Mouse (Mus musculus): Measurements from ENCODE around the gene Cmss1. TPM values are rescaled to one million over a fixed set of nuclear protein-coding genes. Genes with fewer than 3 reads are reported as not detected.

Gene Cmss1
- polyA plus RNA-seq, 1 experiment from 2014 or later: 51.4 TPM

- no peaks in the 10 kb centered on the region for H3K27me3 ChIP-seq (ENCODE audit: insufficient read depth, low read length)
- no peak overlapping the region for H3K27ac ChIP-seq (ENCODE audit: low read length)
- no peak overlapping the region for H3K4me2 ChIP-seq (replicated peaks; ENCODE audit: low read depth, low read length)
- no peaks in the 10 kb centered on the region for H3K4me1 ChIP-seq (ENCODE audit: insufficient read depth, low read length)
- no peaks in the 10 kb centered on the region for H3K36me3 ChIP-seq (ENCODE audit: insufficient read depth, low read length)
- H3K9ac ChIP-seq (replicated peaks; ENCODE audit: low read length): no peak overlapping the region
- H3K4me3 ChIP-seq (ENCODE audit: low read length): no peak overlapping the region
- WGBS: 92% methylated on average over 5 of the region's 5 CpGs
- H3K9me3 ChIP-seq (ENCODE audit: low read length): no peaks in the 10 kb centered on the region
- no peak for ATAC-seq (ENCODE audit: low FRiP score, low TSS enrichment)
These were observed 315.0 kb downstream of the Cmss1 start for GRCm38 (mm10) chr16:57291696-57292095.

GRCm38 (mm10) chr16:57281417-57281816 is 325.2 kb downstream of the Cmss1 start:
- Histone ChIP-seq H3K36me3 (ENCODE audit: insufficient read depth, low read length) (no peaks in the 10 kb centered on the region), H3K27ac (ENCODE audit: low read length) (no peak overlapping the region), H3K4me2 (replicated peaks; ENCODE audit: low read depth, low read length) (no peak overlapping the region), H3K9ac (replicated peaks; ENCODE audit: low read length) (no peak overlapping the region), H3K4me1 (ENCODE audit: insufficient read depth, low read length) (no peaks in the 10 kb centered on the region), H3K9me3 (ENCODE audit: low read length) (no peaks in the 10 kb centered on the region), H3K4me3 (ENCODE audit: low read length) (no peak overlapping the region), H3K27me3 (ENCODE audit: insufficient read depth, low read length) (no peaks in the 10 kb centered on the region)
- ATAC-seq (ENCODE audit: low FRiP score, low TSS enrichment): no peak
- WGBS: 67% methylated on average over 8 of the region's 8 CpGs

- Histone ChIP-seq H3K4me3 (ENCODE audit: low read length) (no peak overlapping the region), H3K36me3 (ENCODE audit: insufficient read depth, low read length) (no peaks in the 10 kb centered on the region), H3K4me1 (ENCODE audit: insufficient read depth, low read length) (no peaks in the 10 kb centered on the region), H3K4me2 (replicated peaks; ENCODE audit: low read depth, low read length) (no peak overlapping the region), H3K9ac (replicated peaks; ENCODE audit: low read length) (no peak overlapping the region), H3K27ac (ENCODE audit: low read length) (no peak overlapping the region), H3K9me3 (ENCODE audit: low read length) (no peaks in the 10 kb centered on the region), H3K27me3 (ENCODE audit: insufficient read depth, low read length) (no peaks in the 10 kb centered on the region)
- no peak for ATAC-seq (ENCODE audit: low FRiP score, low TSS enrichment)
- WGBS: 83% methylated on average over 31 of the region's 31 CpGs
These were observed 326.1 kb downstream of the Cmss1 start for GRCm38 (mm10) chr16:57280221-57281217.

DNA sequence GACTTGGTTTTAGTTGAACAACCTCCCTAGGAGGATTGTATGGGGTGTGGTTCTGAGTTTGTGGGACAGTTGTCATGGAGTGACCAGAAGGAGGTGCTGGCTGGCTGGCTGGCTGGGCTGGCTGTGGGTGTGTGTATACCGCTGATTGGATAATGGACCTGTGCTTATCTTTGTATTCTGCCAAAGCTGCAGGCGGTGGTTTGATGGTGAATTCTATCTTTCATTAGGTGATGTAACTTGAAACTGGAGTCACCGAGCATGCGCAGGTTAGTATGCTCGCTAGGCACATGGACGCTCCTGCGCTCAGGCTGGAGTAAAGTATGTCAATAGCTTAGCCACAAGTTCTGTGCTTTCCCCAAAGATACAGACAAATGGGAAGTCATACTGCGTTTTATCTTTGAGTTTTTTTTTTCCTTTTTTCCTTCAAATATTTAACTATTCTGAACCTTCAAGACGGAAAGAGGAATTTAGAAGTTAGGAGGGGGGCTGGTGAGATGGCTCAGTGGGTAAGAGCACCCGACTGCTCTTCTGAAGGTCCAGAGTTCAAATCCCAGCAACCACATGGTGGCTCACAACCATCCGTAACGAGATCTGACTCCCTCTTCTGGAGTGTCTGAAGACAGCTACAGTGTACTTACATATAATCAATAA is 327.6 kb downstream of the Cmss1 start:
- Histone ChIP-seq H3K9ac (replicated peaks; ENCODE audit: low read length) (no peak overlapping the region), H3K27ac (ENCODE audit: low read length) (no peak overlapping the region), H3K9me3 (ENCODE audit: low read length) (no peaks in the 10 kb centered on the region), H3K27me3 (ENCODE audit: insufficient read depth, low read length) (no peaks in the 10 kb centered on the region), H3K4me2 (replicated peaks; ENCODE audit: low read depth, low read length) (no peak overlapping the region), H3K4me3 (ENCODE audit: low read length) (no peak overlapping the region), H3K4me1 (ENCODE audit: insufficient read depth, low read length) (no peaks in the 10 kb centered on the region), H3K36me3 (ENCODE audit: insufficient read depth, low read length) (no peaks in the 10 kb centered on the region)
- ATAC-seq (ENCODE audit: low FRiP score, low TSS enrichment): no peak
- WGBS: 86% methylated on average over 10 of the region's 12 CpGs

DNA sequence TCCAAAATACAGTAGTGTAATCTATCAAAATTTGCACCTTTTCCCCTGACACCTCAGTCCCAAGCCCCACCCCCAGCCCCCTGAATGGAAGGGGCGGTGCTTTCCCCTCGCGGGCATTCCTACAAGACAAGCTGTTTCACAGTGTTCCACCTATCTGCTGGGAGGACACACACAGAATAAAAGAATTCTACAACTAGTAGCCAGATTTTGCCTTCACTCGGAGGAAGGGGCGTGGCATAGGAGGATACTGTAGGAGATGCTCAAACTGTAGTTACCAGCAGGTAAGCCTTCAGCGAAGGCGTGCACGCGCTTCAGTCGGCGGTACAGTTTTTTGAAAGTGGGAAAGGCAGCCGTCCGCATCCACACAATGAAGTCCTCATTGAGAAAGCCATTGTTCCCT is 336.9 kb downstream of the Cmss1 start:
- Histone ChIP-seq H3K4me1 (ENCODE audit: insufficient read depth, low read length) (no peaks in the 10 kb centered on the region), H3K9ac (replicated peaks; ENCODE audit: low read length) (no peak overlapping the region), H3K36me3 (ENCODE audit: insufficient read depth, low read length) (no peaks in the 10 kb centered on the region), H3K27me3 (ENCODE audit: insufficient read depth, low read length) (no peaks in the 10 kb centered on the region), H3K27ac (ENCODE audit: low read length) (no peak overlapping the region), H3K4me3 (ENCODE audit: low read length) (no peak overlapping the region), H3K9me3 (ENCODE audit: low read length) (0 out of 2 replicates have a peak, but pooled peaks cover 5% of the 10 kb centered on the region), H3K4me2 (replicated peaks; ENCODE audit: low read depth, low read length) (no peak overlapping the region)
- no peak for ATAC-seq (ENCODE audit: low FRiP score, low TSS enrichment)
- WGBS: 92% methylated on average over 13 of the region's 13 CpGs

DNA sequence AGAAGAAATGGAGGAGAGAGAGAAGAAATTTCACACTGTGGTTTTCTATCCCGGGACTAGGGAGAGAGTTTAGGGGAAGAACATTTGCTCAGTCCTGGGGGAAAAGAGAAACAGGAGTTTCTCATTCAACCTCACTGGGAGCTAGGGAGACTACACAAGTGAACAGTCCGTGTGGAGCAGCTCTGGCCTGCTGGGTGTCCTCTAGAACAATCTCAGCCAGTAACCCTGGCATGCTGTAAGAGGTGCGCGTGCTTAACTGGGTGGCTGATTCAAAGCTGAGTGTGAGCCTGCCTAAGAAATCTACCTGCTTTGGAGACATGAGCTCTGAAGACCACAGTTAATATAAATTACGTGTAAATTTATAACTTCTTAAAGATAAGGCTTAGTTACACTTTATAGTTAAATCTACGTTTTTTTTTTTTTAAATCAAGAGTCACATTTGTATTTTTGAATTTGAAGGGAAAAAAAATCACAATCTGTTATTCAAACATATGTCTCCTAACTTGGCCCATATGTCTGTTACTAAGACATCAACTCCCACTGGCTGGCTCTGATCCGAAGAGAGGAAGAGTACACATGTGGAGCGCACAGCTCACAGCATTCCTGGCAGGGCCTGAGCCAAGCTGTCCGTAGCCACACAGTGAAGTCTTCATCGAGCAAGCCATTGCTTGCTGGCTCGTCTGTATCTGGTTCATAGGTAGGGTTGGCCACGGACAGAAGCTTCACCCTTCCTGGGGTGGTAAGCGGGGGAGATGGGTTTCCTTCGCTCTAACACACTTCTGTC is 338.4 kb downstream of the Cmss1 start:
- peaks cover 9% of the 10 kb centered on the region; the same call in 1 of the 2 replicates for H3K9me3 ChIP-seq (ENCODE audit: low read length)
- H3K4me1 ChIP-seq (ENCODE audit: insufficient read depth, low read length): no peaks in the 10 kb centered on the region
- WGBS: 87% methylated on average over 14 of the region's 14 CpGs
- H3K9ac ChIP-seq (replicated peaks; ENCODE audit: low read length): no peak overlapping the region
- H3K36me3 ChIP-seq (ENCODE audit: insufficient read depth, low read length): no peaks in the 10 kb centered on the region
- no peak overlapping the region for H3K4me2 ChIP-seq (replicated peaks; ENCODE audit: low read depth, low read length)
- no peak for ATAC-seq (ENCODE audit: low FRiP score, low TSS enrichment)
- H3K4me3 ChIP-seq (ENCODE audit: low read length): no peak overlapping the region
- H3K27ac ChIP-seq (ENCODE audit: low read length): no peak overlapping the region
- H3K27me3 ChIP-seq (ENCODE audit: insufficient read depth, low read length): no peaks in the 10 kb centered on the region

DNA sequence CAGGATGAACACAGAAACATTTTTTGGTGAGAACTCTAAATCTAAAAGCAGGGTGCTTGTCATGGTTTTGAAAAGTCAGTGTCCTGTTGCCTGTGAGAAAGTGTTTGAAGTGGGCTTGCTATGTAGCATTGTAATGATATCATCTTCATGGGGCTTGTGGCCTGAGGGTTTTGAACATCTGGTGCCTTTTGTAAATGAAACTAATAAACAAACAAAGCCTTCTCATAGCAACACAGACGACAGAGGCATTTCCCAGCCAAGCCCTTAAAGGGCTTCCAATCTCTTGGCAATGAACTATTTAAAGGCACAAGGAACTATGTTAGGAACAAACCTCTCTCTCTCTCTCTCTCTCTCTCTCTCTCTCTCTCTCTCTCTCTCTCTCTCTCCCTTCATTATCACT is 339.6 kb downstream of the Cmss1 start:
- Histone ChIP-seq H3K4me3 (ENCODE audit: low read length) (no peak overlapping the region), H3K36me3 (ENCODE audit: insufficient read depth, low read length) (no peaks in the 10 kb centered on the region), H3K27me3 (ENCODE audit: insufficient read depth, low read length) (no peaks in the 10 kb centered on the region), H3K4me2 (replicated peaks; ENCODE audit: low read depth, low read length) (no peak overlapping the region), H3K27ac (ENCODE audit: low read length) (no peak overlapping the region), H3K4me1 (ENCODE audit: insufficient read depth, low read length) (no peaks in the 10 kb centered on the region), H3K9ac (replicated peaks; ENCODE audit: low read length) (no peak overlapping the region), H3K9me3 (ENCODE audit: low read length) (peaks cover 9% of the 10 kb centered on the region; the same call in 1 of the 2 replicates)
- 21% methylated on average over 1 of the region's 1 CpGs for WGBS
- no peak for ATAC-seq (ENCODE audit: low FRiP score, low TSS enrichment)

GRCm38 (mm10) chr16:57260152-57260551 is 346.5 kb downstream of the Cmss1 start:
- Histone ChIP-seq H3K36me3 (ENCODE audit: insufficient read depth, low read length) (no peaks in the 10 kb centered on the region), H3K27ac (ENCODE audit: low read length) (no peak overlapping the region), H3K4me1 (ENCODE audit: insufficient read depth, low read length) (no peaks in the 10 kb centered on the region), H3K4me3 (ENCODE audit: low read length) (no peak overlapping the region), H3K4me2 (replicated peaks; ENCODE audit: low read depth, low read length) (no peak overlapping the region), H3K9me3 (ENCODE audit: low read length) (peaks cover 8% of the 10 kb centered on the region; the same call in 1 of the 2 replicates), H3K9ac (replicated peaks; ENCODE audit: low read length) (no peak overlapping the region), H3K27me3 (ENCODE audit: insufficient read depth, low read length) (no peaks in the 10 kb centered on the region)
- 88% methylated on average over 10 of the region's 10 CpGs for WGBS
- no peak for ATAC-seq (ENCODE audit: low FRiP score, low TSS enrichment)

- WGBS: 88% methylated on average over 13 of the region's 13 CpGs
These were observed 347.1 kb downstream of the Cmss1 start for GRCm38 (mm10) chr16:57259356-57260083.

More at GRCm38 (mm10) chr16:57259356-57260083, 347.1 kb downstream of the Cmss1 start:
- Histone ChIP-seq H3K9ac (replicated peaks; ENCODE audit: low read length) (no peak overlapping the region), H3K27ac (ENCODE audit: low read length) (no peak overlapping the region), H3K4me3 (ENCODE audit: low read length) (no peak overlapping the region), H3K4me2 (replicated peaks; ENCODE audit: low read depth, low read length) (no peak overlapping the region), H3K36me3 (ENCODE audit: insufficient read depth, low read length) (no peaks in the 10 kb centered on the region), H3K4me1 (ENCODE audit: insufficient read depth, low read length) (no peaks in the 10 kb centered on the region), H3K27me3 (ENCODE audit: insufficient read depth, low read length) (no peaks in the 10 kb centered on the region), H3K9me3 (ENCODE audit: low read length) (peaks cover 3% of the 10 kb centered on the region; the same call in 1 of the 2 replicates)
- ATAC-seq (ENCODE audit: low FRiP score, low TSS enrichment): no peak
